Mouse (Mus musculus): ENCODE measurements around the gene Unk. TPM values are rescaled to one million over a fixed set of nuclear protein-coding genes. Genes with fewer than 3 reads are reported as not detected.

Gene Unk
- polyA plus RNA-seq, 1 experiment from 2014 or later, result 34.1 TPM

DNA sequence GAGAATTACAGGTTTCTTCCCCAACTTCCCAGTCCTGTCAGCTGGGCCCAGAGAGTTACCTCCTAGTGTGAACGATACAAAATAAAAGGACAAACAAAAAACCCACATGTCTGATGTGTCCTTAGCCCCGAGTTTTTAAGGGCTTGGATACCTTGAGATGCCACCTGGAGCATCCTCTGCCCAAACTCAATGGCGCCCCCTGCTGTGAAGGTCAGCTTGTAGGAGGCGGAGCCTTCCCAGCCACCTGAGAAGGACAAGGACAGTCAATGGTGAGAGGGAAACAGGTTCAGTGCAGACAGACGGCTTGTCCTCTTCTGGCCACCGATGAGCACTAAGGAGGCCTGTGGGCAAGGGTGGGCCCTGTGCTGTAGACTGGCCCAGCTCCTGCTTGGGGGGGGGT lies 51.0 kb downstream of the Unk start:
- Histone ChIP-seq H3K9me3 (ENCODE audit: control insufficient read depth, low read length) (no peaks in the 10 kb centered on the region), H3K4me3 (ENCODE audit: low read depth, low read length) (no peak overlapping the region), H3K27me3 (replicated peaks; ENCODE audit: control insufficient read depth, insufficient read depth, low read length) (no peaks in the 10 kb centered on the region), H3K27ac (ENCODE audit: low read depth, low read length) (no peak overlapping the region), H3K9ac (ENCODE audit: low read depth, low read length) (no peak overlapping the region), H3K4me1 (replicated peaks; ENCODE audit: control insufficient read depth, insufficient read depth, low read length) (peaks cover 65% of the 10 kb centered on the region), H3K4me2 (no peak overlapping the region), H3K36me3 (ENCODE audit: control insufficient read depth, insufficient read depth, low read length) (peaks cover 33% of the 10 kb centered on the region)
- no peak for ATAC-seq (replicated peaks; ENCODE audit: low FRiP score)
- no peak for DNase-seq (ENCODE audit: low spot score)
- 71% methylated on average over 6 of the region's 6 CpGs for WGBS

DNA sequence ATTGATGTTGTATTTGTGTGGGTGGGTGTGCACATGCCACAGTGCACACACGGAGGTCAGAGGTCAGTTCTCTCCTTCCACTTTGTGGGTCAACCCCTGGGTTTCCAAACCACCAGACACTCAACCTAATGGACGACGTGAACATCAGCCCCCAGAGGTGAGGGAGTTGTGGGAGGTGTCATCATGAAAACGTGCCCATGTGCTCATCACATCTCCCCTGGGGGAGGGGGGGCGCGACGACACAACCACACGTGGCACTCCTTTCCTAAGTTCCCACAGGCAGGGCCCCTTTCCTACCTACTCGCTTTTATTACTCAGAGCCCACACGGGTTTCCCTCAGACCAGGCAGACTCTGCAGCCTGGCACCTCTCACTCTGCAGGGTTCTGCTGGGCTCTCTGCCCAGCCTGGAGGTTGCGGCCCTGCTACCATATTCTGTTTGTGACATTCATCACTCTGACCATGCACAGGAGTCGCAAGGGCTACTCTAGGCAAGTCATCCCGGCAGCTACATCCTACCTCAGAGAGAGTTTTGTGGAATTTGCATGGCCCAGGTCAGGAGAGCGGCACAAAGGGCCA lies 53.1 kb downstream of the Unk start:
- Histone ChIP-seq H3K9ac (ENCODE audit: low read depth, low read length) (no peak overlapping the region), H3K27ac (ENCODE audit: low read depth, low read length) (no peak overlapping the region), H3K4me1 (replicated peaks; ENCODE audit: control insufficient read depth, insufficient read depth, low read length) (peaks cover 56% of the 10 kb centered on the region), H3K27me3 (replicated peaks; ENCODE audit: control insufficient read depth, insufficient read depth, low read length) (no peaks in the 10 kb centered on the region), H3K4me3 (ENCODE audit: low read depth, low read length) (no peak overlapping the region), H3K4me2 (no peak overlapping the region), H3K9me3 (ENCODE audit: control insufficient read depth, low read length) (no peaks in the 10 kb centered on the region), H3K36me3 (ENCODE audit: control insufficient read depth, insufficient read depth, low read length) (peaks cover 33% of the 10 kb centered on the region)
- DNase-seq (ENCODE audit: low spot score) (no peak), ATAC-seq (replicated peaks; ENCODE audit: low FRiP score) (no peak)
- 90% methylated on average over 14 of the region's 14 CpGs for WGBS

DNA sequence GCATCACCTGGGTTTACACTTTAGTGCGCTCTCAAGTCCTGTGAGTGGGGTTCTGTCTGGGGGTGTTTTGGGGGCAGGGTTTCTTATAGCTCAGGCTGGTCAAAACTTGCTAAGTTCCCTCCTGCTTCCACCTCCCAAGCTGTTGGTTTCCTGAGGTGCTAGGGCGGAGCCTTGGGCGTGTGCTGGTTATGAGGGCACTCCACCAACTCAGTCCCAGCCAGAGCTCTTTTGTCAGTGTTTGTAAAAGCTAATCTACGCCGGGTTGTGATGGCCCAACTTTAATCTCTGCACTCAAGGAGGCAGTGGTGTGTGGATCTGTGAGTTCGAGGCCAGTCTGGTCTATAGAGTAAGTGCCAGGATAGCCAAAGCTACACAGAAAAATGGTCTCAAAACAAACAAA lies 54.0 kb downstream of the Unk start:
- Histone ChIP-seq H3K27me3 (replicated peaks; ENCODE audit: control insufficient read depth, insufficient read depth, low read length) (no peaks in the 10 kb centered on the region), H3K36me3 (ENCODE audit: control insufficient read depth, insufficient read depth, low read length) (peaks cover 28% of the 10 kb centered on the region), H3K9me3 (ENCODE audit: control insufficient read depth, low read length) (no peaks in the 10 kb centered on the region), H3K27ac (ENCODE audit: low read depth, low read length) (peak overlapping the region; percentile 60), H3K4me3 (ENCODE audit: low read depth, low read length) (no peak overlapping the region), H3K4me1 (replicated peaks; ENCODE audit: control insufficient read depth, insufficient read depth, low read length) (peaks cover 52% of the 10 kb centered on the region), H3K4me2 (no peak overlapping the region), H3K9ac (ENCODE audit: low read depth, low read length) (no peak overlapping the region)
- ATAC-seq (replicated peaks; ENCODE audit: low FRiP score) (no peak), DNase-seq (ENCODE audit: low spot score) (no peak)
- WGBS, result 66% methylated on average over 6 of the region's 6 CpGs

DNA sequence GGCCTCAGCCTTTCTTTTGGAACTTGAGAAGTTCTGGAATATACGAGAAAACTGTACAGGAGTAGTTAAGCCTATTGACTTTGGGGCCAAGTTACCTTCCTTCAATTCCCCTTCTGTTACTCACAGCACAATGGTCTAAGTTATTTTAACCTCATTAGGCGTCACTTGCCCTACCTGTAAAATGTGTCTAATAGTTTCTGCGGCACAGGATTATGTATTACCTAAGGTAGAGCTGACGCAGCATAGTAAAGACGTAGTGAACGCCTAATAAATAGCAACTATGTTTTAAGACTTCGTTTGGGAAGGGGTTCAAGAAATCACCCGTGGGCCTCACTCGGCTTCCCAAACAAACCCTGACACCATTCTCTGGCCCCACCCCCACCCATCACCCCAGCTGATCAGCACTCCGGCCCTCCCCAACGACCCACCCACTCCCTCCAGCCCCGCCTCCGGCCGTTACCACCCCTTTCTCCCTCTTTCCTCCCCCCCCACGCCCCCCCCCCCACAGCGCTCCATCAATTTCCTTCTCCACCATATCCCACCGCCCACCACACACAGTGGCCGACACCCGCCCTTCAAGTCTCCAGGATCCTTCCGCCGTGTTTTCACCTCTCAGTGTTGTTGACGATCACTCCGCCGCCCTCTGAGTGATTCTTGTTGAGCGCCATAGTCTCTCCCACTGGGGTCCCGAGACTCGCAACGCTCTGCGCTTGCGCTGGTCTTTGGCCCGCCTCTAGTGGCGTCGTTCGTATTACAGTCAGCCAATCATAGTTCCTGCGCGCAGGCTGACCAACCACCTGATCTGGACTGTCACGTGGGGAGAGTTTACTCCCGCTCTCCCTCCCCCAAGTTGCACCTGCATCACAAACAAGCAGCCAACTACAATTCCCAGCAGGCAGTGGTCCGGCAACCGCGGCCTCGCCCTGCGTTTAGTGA lies 56.4 kb downstream of the Unk start, which contains the start of gene Wbp2:
TSS of gene Wbp2 (minus strand) at position 738 of the 936 bp plus-strand sequence.
- Histone ChIP-seq H3K4me1 (replicated peaks; ENCODE audit: control insufficient read depth, insufficient read depth, low read length) (peaks cover 38% of the 10 kb centered on the region), H3K4me3 (ENCODE audit: low read depth, low read length) (peak within 1 kb of the TSS; percentile 61), H3K36me3 (ENCODE audit: control insufficient read depth, insufficient read depth, low read length) (peaks cover 17% of the 10 kb centered on the region), H3K4me2 (peak within 1 kb of the TSS; percentile 88), H3K27me3 (replicated peaks; ENCODE audit: control insufficient read depth, insufficient read depth, low read length) (no peaks in the 10 kb centered on the region), H3K9me3 (ENCODE audit: control insufficient read depth, low read length) (no peaks in the 10 kb centered on the region), H3K27ac (ENCODE audit: low read depth, low read length) (peak within 1 kb of the TSS; percentile 81), H3K9ac (ENCODE audit: low read depth, low read length) (peak within 1 kb of the TSS; percentile 79)
- peak; percentile 91 for DNase-seq (ENCODE audit: low spot score)
- peak; percentile 90 for ATAC-seq (replicated peaks; ENCODE audit: low FRiP score)
- WGBS, result 6% methylated on average over 40 of the region's 43 CpGs

DNA sequence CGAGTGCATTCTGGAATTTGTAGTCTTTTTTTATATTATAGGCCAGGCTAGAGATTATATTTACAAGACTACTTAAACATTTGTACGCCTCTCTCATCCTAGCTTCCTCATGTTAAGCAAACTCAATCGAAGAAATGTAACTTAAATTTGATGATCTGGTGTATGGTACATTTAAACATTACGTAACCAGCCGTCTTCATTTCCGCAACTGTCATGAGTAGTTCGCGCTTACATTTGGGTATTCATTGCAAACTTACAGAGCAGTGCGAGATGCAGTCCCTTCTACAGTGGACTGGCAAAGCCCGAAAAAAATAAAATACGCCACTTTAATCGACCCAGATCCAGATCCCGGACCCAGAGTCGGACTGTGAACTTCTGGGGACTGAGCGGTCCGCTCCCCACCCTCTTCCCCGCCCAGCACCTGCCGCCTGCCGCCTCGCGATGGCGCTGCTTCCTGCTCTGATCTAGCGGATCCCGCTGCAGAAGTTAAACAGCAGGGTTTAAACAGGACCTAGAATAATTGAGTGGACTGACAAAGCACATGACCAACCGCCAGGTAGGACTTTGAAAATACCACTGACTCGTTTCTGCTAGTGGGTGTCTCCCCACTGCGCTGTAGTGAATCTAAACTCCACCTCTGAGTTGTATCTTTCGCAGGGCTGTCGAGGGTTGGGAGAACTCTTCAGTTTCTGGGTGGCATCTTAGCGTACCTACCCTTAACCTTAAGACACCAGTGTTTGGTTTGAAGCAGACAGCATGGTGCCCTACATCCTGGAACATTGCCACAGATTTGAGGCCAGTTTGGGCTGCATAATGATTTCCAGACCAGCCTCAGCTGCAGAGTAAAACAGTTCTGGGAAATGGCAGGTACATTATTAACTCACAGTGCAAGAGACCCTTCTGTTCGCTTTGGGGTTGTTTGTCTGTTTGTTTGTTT lies 57.3 kb downstream of the Unk start:
- H3K4me3 ChIP-seq (ENCODE audit: low read depth, low read length), result peak overlapping the region; percentile 61
- peaks cover 38% of the 10 kb centered on the region for H3K4me1 ChIP-seq (replicated peaks; ENCODE audit: control insufficient read depth, insufficient read depth, low read length)
- ATAC-seq (replicated peaks; ENCODE audit: low FRiP score), result peak; percentile 74
- peak overlapping the region; percentile 81 for H3K27ac ChIP-seq (ENCODE audit: low read depth, low read length)
- peaks cover 12% of the 10 kb centered on the region for H3K36me3 ChIP-seq (ENCODE audit: control insufficient read depth, insufficient read depth, low read length)
- peak overlapping the region; percentile 79 for H3K9ac ChIP-seq (ENCODE audit: low read depth, low read length)
- H3K9me3 ChIP-seq (ENCODE audit: control insufficient read depth, low read length), result no peaks in the 10 kb centered on the region
- peak; percentile 91 for DNase-seq (ENCODE audit: low spot score)
- no peaks in the 10 kb centered on the region for H3K27me3 ChIP-seq (replicated peaks; ENCODE audit: control insufficient read depth, insufficient read depth, low read length)
- peak overlapping the region; percentile 73 for H3K4me2 ChIP-seq
- 3% methylated on average over 31 of the region's 31 CpGs for WGBS

DNA sequence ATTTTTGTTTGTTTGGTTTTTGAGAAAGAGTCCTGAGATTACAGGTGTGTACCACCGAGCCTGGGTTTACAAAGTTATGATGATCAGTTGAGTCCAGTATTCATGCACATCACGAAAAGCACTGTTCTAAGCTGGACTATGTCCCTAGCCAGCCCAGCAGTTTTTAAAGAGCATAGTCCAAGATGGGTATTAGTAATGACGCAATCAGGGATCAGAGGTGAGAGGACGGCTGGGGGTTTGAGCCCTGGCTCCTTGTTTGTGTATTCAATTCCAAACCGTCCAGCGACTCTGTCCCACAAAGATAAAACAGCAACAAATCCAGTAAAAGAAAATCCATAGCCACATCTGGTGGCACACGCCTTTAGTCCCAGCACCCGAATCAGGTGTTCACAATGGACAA lies 58.1 kb downstream of the Unk start:
- Histone ChIP-seq H3K9me3 (ENCODE audit: control insufficient read depth, low read length) (no peaks in the 10 kb centered on the region), H3K27me3 (replicated peaks; ENCODE audit: control insufficient read depth, insufficient read depth, low read length) (no peaks in the 10 kb centered on the region), H3K4me3 (ENCODE audit: low read depth, low read length) (no peak overlapping the region), H3K36me3 (ENCODE audit: control insufficient read depth, insufficient read depth, low read length) (peaks cover 8% of the 10 kb centered on the region), H3K9ac (ENCODE audit: low read depth, low read length) (no peak overlapping the region), H3K27ac (ENCODE audit: low read depth, low read length) (peak overlapping the region; percentile 81; the same call in 1 of the 2 replicates), H3K4me2 (peak overlapping the region; percentile 73), H3K4me1 (replicated peaks; ENCODE audit: control insufficient read depth, insufficient read depth, low read length) (peaks cover 38% of the 10 kb centered on the region)
- DNase-seq (ENCODE audit: low spot score) (no peak), ATAC-seq (replicated peaks; ENCODE audit: low FRiP score) (no peak)
- 60% methylated on average over 8 of the region's 8 CpGs for WGBS

DNA sequence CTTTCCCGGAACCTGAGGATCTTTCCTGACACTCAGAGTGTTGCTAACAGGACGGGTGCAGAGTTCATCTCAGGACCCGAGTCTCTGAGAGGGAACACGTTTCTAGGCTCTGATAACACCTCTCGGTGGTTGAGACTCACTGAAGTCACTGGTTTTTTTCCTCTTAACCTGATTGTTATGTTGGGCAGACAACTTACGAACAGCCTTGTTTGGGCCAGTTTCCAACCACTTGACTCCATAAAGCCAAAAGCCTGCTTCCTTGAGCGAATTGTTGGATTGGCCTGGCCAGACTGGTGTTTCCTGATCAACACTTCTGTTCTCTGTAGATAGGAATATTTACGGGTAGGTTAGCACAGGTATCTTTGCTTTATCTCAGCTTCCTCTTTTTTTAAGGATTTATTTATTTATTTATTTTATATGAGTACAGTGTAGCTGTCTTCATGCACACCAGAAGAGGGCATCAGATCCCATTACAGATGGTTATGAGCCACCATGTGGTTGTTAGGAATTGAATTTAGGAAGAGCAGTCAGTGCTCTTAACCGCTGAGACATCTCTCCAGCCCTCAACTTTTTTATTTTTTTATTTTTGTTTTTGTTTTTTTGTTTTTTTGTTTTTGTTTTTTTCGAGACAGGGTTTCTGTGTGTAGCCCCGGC lies 58.7 kb downstream of the Unk start:
- 48% methylated on average over 11 of the region's 11 CpGs for WGBS
- Histone ChIP-seq H3K9me3 (ENCODE audit: control insufficient read depth, low read length) (no peaks in the 10 kb centered on the region), H3K9ac (ENCODE audit: low read depth, low read length) (no peak overlapping the region), H3K4me1 (replicated peaks; ENCODE audit: control insufficient read depth, insufficient read depth, low read length) (peaks cover 41% of the 10 kb centered on the region), H3K4me3 (ENCODE audit: low read depth, low read length) (no peak overlapping the region), H3K27ac (ENCODE audit: low read depth, low read length) (peak overlapping the region; percentile 53; the same call in 1 of the 2 replicates), H3K36me3 (ENCODE audit: control insufficient read depth, insufficient read depth, low read length) (peaks cover 1% of the 10 kb centered on the region), H3K27me3 (replicated peaks; ENCODE audit: control insufficient read depth, insufficient read depth, low read length) (no peaks in the 10 kb centered on the region), H3K4me2 (peak overlapping the region; percentile 73; the same call in 1 of the 2 replicates)
- ATAC-seq (replicated peaks; ENCODE audit: low FRiP score) (no peak), DNase-seq (ENCODE audit: low spot score) (no peak)

DNA sequence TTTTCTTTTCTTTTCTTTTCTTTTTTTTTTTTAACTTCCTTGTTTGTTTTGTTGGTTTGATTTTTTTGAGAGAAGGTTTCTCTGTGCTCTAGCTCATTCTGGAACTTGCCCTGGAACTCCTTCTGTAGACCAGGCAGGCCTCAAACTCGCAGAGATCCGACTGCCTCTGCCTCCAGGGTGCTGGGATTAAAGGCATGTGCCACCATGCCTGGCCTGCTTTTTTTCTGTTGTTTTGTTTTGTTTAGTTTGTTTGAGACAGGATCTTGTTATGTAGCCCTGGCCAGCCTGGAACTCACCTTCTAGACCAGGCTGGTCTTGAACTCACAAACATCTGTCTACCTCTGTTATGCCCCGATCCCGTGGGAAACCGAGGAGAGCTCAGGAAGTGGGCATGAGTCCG lies 59.4 kb downstream of the Unk start:
- no peak overlapping the region for H3K9ac ChIP-seq (ENCODE audit: low read depth, low read length)
- H3K9me3 ChIP-seq (ENCODE audit: control insufficient read depth, low read length), result no peaks in the 10 kb centered on the region
- no peak for ATAC-seq (replicated peaks; ENCODE audit: low FRiP score)
- no peak for DNase-seq (ENCODE audit: low spot score)
- H3K36me3 ChIP-seq (ENCODE audit: control insufficient read depth, insufficient read depth, low read length), result no peaks in the 10 kb centered on the region; the same call in 1 of the 2 replicates
- H3K4me2 ChIP-seq, result no peak overlapping the region
- no peak overlapping the region for H3K27ac ChIP-seq (ENCODE audit: low read depth, low read length)
- H3K4me3 ChIP-seq (ENCODE audit: low read depth, low read length), result no peak overlapping the region
- peaks cover 38% of the 10 kb centered on the region for H3K4me1 ChIP-seq (replicated peaks; ENCODE audit: control insufficient read depth, insufficient read depth, low read length)
- 81% methylated on average over 6 of the region's 6 CpGs for WGBS
- no peaks in the 10 kb centered on the region for H3K27me3 ChIP-seq (replicated peaks; ENCODE audit: control insufficient read depth, insufficient read depth, low read length)
